Mouse (Mus musculus): ENCODE measurements around the gene Pald1.

Gene Pald1

DNA sequence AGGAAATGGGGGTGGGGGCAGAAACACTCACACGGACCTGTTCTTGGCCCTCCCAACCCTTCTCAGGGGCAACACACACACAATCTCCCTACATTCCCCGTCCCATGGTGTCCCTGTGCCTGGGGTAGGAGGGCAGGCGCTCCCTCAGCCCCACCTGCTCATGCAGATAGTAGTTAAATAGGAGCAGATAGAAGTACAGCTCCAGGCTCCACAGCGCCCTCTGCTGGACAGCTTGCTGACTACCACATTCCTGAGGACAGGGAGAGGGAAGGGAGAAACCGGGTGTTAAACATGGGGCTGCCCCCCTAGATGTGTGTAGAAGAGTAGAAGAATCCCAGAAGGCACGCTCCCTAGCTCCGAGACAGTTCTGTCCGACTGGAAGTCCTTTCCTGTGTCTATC lies 39.4 kb downstream of the Pald1 start:
- H3K27me3 ChIP-seq (ENCODE audit: insufficient read depth, low read length), result no peaks in the 10 kb centered on the region
- H3K4me3 ChIP-seq (replicated peaks; ENCODE audit: low read length), result no peak overlapping the region
- H3K9me3 ChIP-seq (ENCODE audit: low read length), result no peaks in the 10 kb centered on the region
- H3K4me1 ChIP-seq (replicated peaks; ENCODE audit: low read depth, low read length), result peaks cover 98% of the 10 kb centered on the region
- H3K36me3 ChIP-seq (ENCODE audit: insufficient read depth, low read length), result peaks cover 100% of the 10 kb centered on the region
- peak; percentile 83 for TF ChIP-seq CTCF (conservative IDR thresholded peaks at IDR 0.05; ENCODE audit: low read length)
- no peak for TF ChIP-seq POU5F1 (IDR thresholded peaks at IDR 0.05; ENCODE audit: borderline replicate concordance, low read length)
- TF ChIP-seq NANOG (IDR thresholded peaks at IDR 0.05; ENCODE audit: borderline replicate concordance, low read length), result no peak

- no peaks in the 10 kb centered on the region for H3K9me3 ChIP-seq (ENCODE audit: low read length)
- H3K4me3 ChIP-seq (replicated peaks; ENCODE audit: low read length), result no peak overlapping the region
- TF ChIP-seq NANOG (IDR thresholded peaks at IDR 0.05; ENCODE audit: borderline replicate concordance, low read length), result no peak
- no peak for TF ChIP-seq POU5F1 (IDR thresholded peaks at IDR 0.05; ENCODE audit: borderline replicate concordance, low read length)
- TF ChIP-seq CTCF (conservative IDR thresholded peaks at IDR 0.05; ENCODE audit: low read length), result no peak
- peaks cover 99% of the 10 kb centered on the region for H3K36me3 ChIP-seq (ENCODE audit: insufficient read depth, low read length)
- H3K4me1 ChIP-seq (replicated peaks; ENCODE audit: low read depth, low read length), result peaks cover 92% of the 10 kb centered on the region
- H3K27me3 ChIP-seq (ENCODE audit: insufficient read depth, low read length), result no peaks in the 10 kb centered on the region
Measured at GRCm38 (mm10) chr10:61342750-61343149, 40.6 kb downstream of the Pald1 start.

- H3K4me3 ChIP-seq (replicated peaks; ENCODE audit: low read length), result no peak overlapping the region
- no peaks in the 10 kb centered on the region for H3K27me3 ChIP-seq (ENCODE audit: insufficient read depth, low read length)
- TF ChIP-seq POU5F1 (IDR thresholded peaks at IDR 0.05; ENCODE audit: borderline replicate concordance, low read length), result no peak
- no peak for TF ChIP-seq NANOG (IDR thresholded peaks at IDR 0.05; ENCODE audit: borderline replicate concordance, low read length)
- peak; percentile 90 for TF ChIP-seq CTCF (conservative IDR thresholded peaks at IDR 0.05; ENCODE audit: low read length)
Measured at GRCm38 (mm10) chr10:61341557-61341956, 41.8 kb downstream of the Pald1 start.

GRCm38 (mm10) chr10:61341045-61341444 lies 42.3 kb downstream of the Pald1 start:
- Histone ChIP-seq H3K27me3 (ENCODE audit: insufficient read depth, low read length) (no peaks in the 10 kb centered on the region), H3K4me3 (replicated peaks; ENCODE audit: low read length) (no peak overlapping the region), H3K9me3 (ENCODE audit: low read length) (no peaks in the 10 kb centered on the region), H3K36me3 (ENCODE audit: insufficient read depth, low read length) (peaks cover 97% of the 10 kb centered on the region), H3K4me1 (replicated peaks; ENCODE audit: low read depth, low read length) (peaks cover 92% of the 10 kb centered on the region)
- TF ChIP-seq POU5F1 (IDR thresholded peaks at IDR 0.05; ENCODE audit: borderline replicate concordance, low read length) (no peak), CTCF (conservative IDR thresholded peaks at IDR 0.05; ENCODE audit: low read length) (no peak), NANOG (IDR thresholded peaks at IDR 0.05; ENCODE audit: borderline replicate concordance, low read length) (no peak)

More at GRCm38 (mm10) chr10:61341557-61341956, 41.8 kb downstream of the Pald1 start:
- peaks cover 92% of the 10 kb centered on the region for H3K4me1 ChIP-seq (replicated peaks; ENCODE audit: low read depth, low read length)
- peaks cover 99% of the 10 kb centered on the region for H3K36me3 ChIP-seq (ENCODE audit: insufficient read depth, low read length)
- no peaks in the 10 kb centered on the region for H3K9me3 ChIP-seq (ENCODE audit: low read length)

GRCm38 (mm10) chr10:61340247-61340646 lies 43.1 kb downstream of the Pald1 start:
- no peaks in the 10 kb centered on the region for H3K9me3 ChIP-seq (ENCODE audit: low read length)
- TF ChIP-seq NANOG (IDR thresholded peaks at IDR 0.05; ENCODE audit: borderline replicate concordance, low read length) (no peak), CTCF (conservative IDR thresholded peaks at IDR 0.05; ENCODE audit: low read length) (no peak), POU5F1 (IDR thresholded peaks at IDR 0.05; ENCODE audit: borderline replicate concordance, low read length) (no peak)
- H3K36me3 ChIP-seq (ENCODE audit: insufficient read depth, low read length), result peaks cover 95% of the 10 kb centered on the region
- no peak overlapping the region for H3K4me3 ChIP-seq (replicated peaks; ENCODE audit: low read length)
- H3K4me1 ChIP-seq (replicated peaks; ENCODE audit: low read depth, low read length), result peaks cover 89% of the 10 kb centered on the region
- no peaks in the 10 kb centered on the region for H3K27me3 ChIP-seq (ENCODE audit: insufficient read depth, low read length)

DNA sequence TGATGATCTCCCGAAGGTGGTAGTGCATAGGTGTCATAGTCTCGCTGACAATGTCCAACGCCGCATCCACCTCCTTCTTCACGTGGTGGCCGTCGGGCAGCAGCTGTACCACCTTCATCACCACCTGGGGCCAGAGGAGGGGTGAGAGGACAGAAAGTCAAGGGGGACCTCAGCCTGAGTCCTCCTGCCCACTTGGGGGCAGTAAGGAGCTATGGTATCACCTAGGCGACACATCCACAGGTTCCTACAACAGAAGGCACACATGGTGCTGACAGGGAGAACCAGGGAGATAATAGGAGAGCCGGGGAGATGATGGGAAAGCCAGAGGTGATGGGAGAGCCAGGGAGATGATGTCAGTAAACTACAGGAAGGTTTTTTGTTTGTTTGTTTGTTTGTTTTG lies 44.1 kb downstream of the Pald1 start:
- Histone ChIP-seq H3K27me3 (ENCODE audit: insufficient read depth, low read length) (no peaks in the 10 kb centered on the region), H3K4me1 (replicated peaks; ENCODE audit: low read depth, low read length) (peaks cover 84% of the 10 kb centered on the region), H3K4me3 (replicated peaks; ENCODE audit: low read length) (no peak overlapping the region), H3K36me3 (ENCODE audit: insufficient read depth, low read length) (peaks cover 95% of the 10 kb centered on the region), H3K9me3 (ENCODE audit: low read length) (no peaks in the 10 kb centered on the region)
- TF ChIP-seq NANOG (IDR thresholded peaks at IDR 0.05; ENCODE audit: borderline replicate concordance, low read length) (no peak), CTCF (conservative IDR thresholded peaks at IDR 0.05; ENCODE audit: low read length) (peak; percentile 61), POU5F1 (IDR thresholded peaks at IDR 0.05; ENCODE audit: borderline replicate concordance, low read length) (no peak)

GRCm38 (mm10) chr10:61337665-61338064 lies 45.7 kb downstream of the Pald1 start:
- Histone ChIP-seq H3K4me1 (replicated peaks; ENCODE audit: low read depth, low read length) (peaks cover 71% of the 10 kb centered on the region), H3K4me3 (replicated peaks; ENCODE audit: low read length) (no peak overlapping the region), H3K9me3 (ENCODE audit: low read length) (no peaks in the 10 kb centered on the region), H3K36me3 (ENCODE audit: insufficient read depth, low read length) (peaks cover 94% of the 10 kb centered on the region), H3K27me3 (ENCODE audit: insufficient read depth, low read length) (no peaks in the 10 kb centered on the region)
- no peak for TF ChIP-seq POU5F1 (IDR thresholded peaks at IDR 0.05; ENCODE audit: borderline replicate concordance, low read length)
- no peak for TF ChIP-seq CTCF (conservative IDR thresholded peaks at IDR 0.05; ENCODE audit: low read length)
- no peak for TF ChIP-seq NANOG (IDR thresholded peaks at IDR 0.05; ENCODE audit: borderline replicate concordance, low read length)

DNA sequence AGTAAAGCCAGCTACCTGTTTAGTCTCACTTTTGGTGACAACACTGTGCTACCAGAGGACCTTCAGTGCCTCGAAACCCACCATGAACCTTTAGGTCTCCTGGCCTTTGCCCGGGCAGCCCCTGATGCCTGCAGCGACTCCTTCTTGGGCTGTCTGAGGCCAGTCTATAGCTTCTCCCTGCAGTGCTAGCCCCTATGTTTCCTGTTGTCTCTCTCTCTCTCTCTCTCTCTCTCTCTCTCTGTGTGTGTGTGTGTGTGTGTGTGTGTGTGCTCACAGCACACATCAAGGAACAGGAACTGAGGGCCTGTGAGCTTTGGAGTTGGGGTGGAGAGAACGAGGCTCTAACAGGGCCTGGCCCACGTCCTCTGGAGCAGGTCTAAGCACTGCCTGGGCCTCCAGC lies 46.7 kb downstream of the Pald1 start:
- H3K4me1 ChIP-seq (replicated peaks; ENCODE audit: low read depth, low read length), result peaks cover 62% of the 10 kb centered on the region
- no peak overlapping the region for H3K4me3 ChIP-seq (replicated peaks; ENCODE audit: low read length)
- peaks cover 94% of the 10 kb centered on the region for H3K36me3 ChIP-seq (ENCODE audit: insufficient read depth, low read length)
- H3K27me3 ChIP-seq (ENCODE audit: insufficient read depth, low read length), result no peaks in the 10 kb centered on the region
- no peaks in the 10 kb centered on the region for H3K9me3 ChIP-seq (ENCODE audit: low read length)
- TF ChIP-seq CTCF (conservative IDR thresholded peaks at IDR 0.05; ENCODE audit: low read length) (no peak), POU5F1 (IDR thresholded peaks at IDR 0.05; ENCODE audit: borderline replicate concordance, low read length) (no peak), NANOG (IDR thresholded peaks at IDR 0.05; ENCODE audit: borderline replicate concordance, low read length) (no peak)

DNA sequence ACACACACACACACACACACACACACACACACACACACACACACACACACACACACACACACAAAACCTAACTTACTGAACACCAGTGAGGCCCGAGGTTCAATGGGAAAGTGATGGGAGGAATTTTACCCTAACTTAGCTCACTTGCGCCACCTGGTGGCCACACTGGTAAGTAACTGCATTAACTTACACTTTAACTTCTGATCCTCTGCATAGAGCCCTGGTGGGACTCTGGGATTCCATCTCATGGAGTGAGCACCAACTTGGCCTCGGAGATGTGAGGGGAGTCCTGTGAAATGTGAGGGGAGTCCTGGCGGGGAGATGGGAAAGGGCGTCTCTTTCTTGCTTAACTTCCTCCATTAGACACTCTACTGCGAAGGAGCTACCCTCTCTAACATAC lies 47.2 kb downstream of the Pald1 start:
- H3K9me3 ChIP-seq (ENCODE audit: low read length), result no peaks in the 10 kb centered on the region
- H3K4me3 ChIP-seq (replicated peaks; ENCODE audit: low read length), result no peak overlapping the region
- peak; percentile 61 for TF ChIP-seq CTCF (conservative IDR thresholded peaks at IDR 0.05; ENCODE audit: low read length)
- no peak for TF ChIP-seq NANOG (IDR thresholded peaks at IDR 0.05; ENCODE audit: borderline replicate concordance, low read length)
- TF ChIP-seq POU5F1 (IDR thresholded peaks at IDR 0.05; ENCODE audit: borderline replicate concordance, low read length), result no peak
- H3K4me1 ChIP-seq (replicated peaks; ENCODE audit: low read depth, low read length), result peaks cover 62% of the 10 kb centered on the region
- H3K27me3 ChIP-seq (ENCODE audit: insufficient read depth, low read length), result no peaks in the 10 kb centered on the region
- peaks cover 94% of the 10 kb centered on the region for H3K36me3 ChIP-seq (ENCODE audit: insufficient read depth, low read length)
